Mouse (Mus musculus): ENCODE measurements around the gene Tssk3. TPM values are rescaled to one million over a fixed set of nuclear protein-coding genes. Genes with fewer than 3 reads are reported as not detected.

Tssk3 gene
- polyA plus RNA-seq, 1 experiment from 2014 or later, result 0.52 TPM

Other genes starting within 250 kb of the Tssk3 start
- 9.4 and 9.7 TPM in 2 replicates for gene C77080, start 229.6 kb downstream of the Tssk3 start, polyA plus RNA-seq (2015; fragmentation: Nextera tagmentation; extraction: Ambion mirVana)
- 0.50 and 0.86 TPM in 2 replicates for gene Sync, start 203.4 kb downstream of the Tssk3 start, polyA plus RNA-seq (2015; fragmentation: Nextera tagmentation; extraction: Ambion mirVana)
- 260 and 271 TPM in 2 replicates for gene Rbbp4, start 155.7 kb downstream of the Tssk3 start, polyA plus RNA-seq (2015; fragmentation: Nextera tagmentation; extraction: Ambion mirVana)
- 19.9 and 21.1 TPM in 2 replicates for gene Zbtb8os, start 155.3 kb downstream of the Tssk3 start, polyA plus RNA-seq (2015; fragmentation: Nextera tagmentation; extraction: Ambion mirVana)
- gene Zbtb8a, start 112.9 kb downstream of the Tssk3 start, polyA plus RNA-seq (2015; fragmentation: Nextera tagmentation; extraction: Ambion mirVana), result 20.4 and 21.5 TPM in 2 replicates
- gene Zbtb8b, start 50.2 kb downstream of the Tssk3 start, polyA plus RNA-seq (2015; fragmentation: Nextera tagmentation; extraction: Ambion mirVana), result 19.0 and 19.8 TPM in 2 replicates
- 38.6 and 39.9 TPM in 2 replicates for gene Bsdc1, start 29.4 kb downstream of the Tssk3 start, polyA plus RNA-seq (2015; fragmentation: Nextera tagmentation; extraction: Ambion mirVana)
- gene Fam229a, start 168 bp upstream of the Tssk3 start, polyA plus RNA-seq (2015; fragmentation: Nextera tagmentation; extraction: Ambion mirVana), result 0.56 TPM in 1 of 2 replicates, not detected in the other
- gene Marcksl1, start 22.6 kb upstream of the Tssk3 start, polyA plus RNA-seq (2015; fragmentation: Nextera tagmentation; extraction: Ambion mirVana), result 1,751 and 1,836 TPM in 2 replicates
- gene Hdac1, start 51.7 kb upstream of the Tssk3 start, polyA plus RNA-seq (2015; fragmentation: Nextera tagmentation; extraction: Ambion mirVana), result 86.1 and 99.3 TPM in 2 replicates
- 12.5 and 13.5 TPM in 2 replicates for gene Lck, start 82.6 kb upstream of the Tssk3 start, polyA plus RNA-seq (2015; fragmentation: Nextera tagmentation; extraction: Ambion mirVana)
- 0.31 TPM in 1 of 2 replicates, not detected in the other for gene Fam167b, start 87.5 kb upstream of the Tssk3 start, polyA plus RNA-seq (2015; fragmentation: Nextera tagmentation; extraction: Ambion mirVana)
- 195 and 208 TPM in 2 replicates for gene Eif3i, start 109.6 kb upstream of the Tssk3 start, polyA plus RNA-seq (2015; fragmentation: Nextera tagmentation; extraction: Ambion mirVana)
- gene Tmem234, start 109.6 kb upstream of the Tssk3 start, polyA plus RNA-seq (2015; fragmentation: Nextera tagmentation; extraction: Ambion mirVana), result 198 and 199 TPM in 2 replicates
- 4.2 and 4.6 TPM in 2 replicates for gene Dcdc2b, start 123.2 kb upstream of the Tssk3 start, polyA plus RNA-seq (2015; fragmentation: Nextera tagmentation; extraction: Ambion mirVana)
- gene Iqcc, start 128.1 kb upstream of the Tssk3 start, polyA plus RNA-seq (2015; fragmentation: Nextera tagmentation; extraction: Ambion mirVana), result 27.0 and 33.0 TPM in 2 replicates
- 166 and 173 TPM in 2 replicates for gene Ccdc28b, start 132.9 kb upstream of the Tssk3 start, polyA plus RNA-seq (2015; fragmentation: Nextera tagmentation; extraction: Ambion mirVana)
- 52.7 and 59.2 TPM in 2 replicates for gene Txlna, start 150.0 kb upstream of the Tssk3 start, polyA plus RNA-seq (2015; fragmentation: Nextera tagmentation; extraction: Ambion mirVana)
- gene Kpna6, start 181.7 kb upstream of the Tssk3 start, polyA plus RNA-seq (2015; fragmentation: Nextera tagmentation; extraction: Ambion mirVana), result 18.9 and 19.5 TPM in 2 replicates
- gene Tmem39b, start 205.8 kb upstream of the Tssk3 start, polyA plus RNA-seq (2015; fragmentation: Nextera tagmentation; extraction: Ambion mirVana), result 18.1 and 20.9 TPM in 2 replicates

All from midbrain, embryonic 15.5 days (tissue).